In genomic region chr13:50964070-50964469, GRCm38 (mm10) we compare ENCODE assay signal across 9 mouse cellular contexts.
DNase-seq lines count a peak whose midpoint lies in the region; ATAC-seq and TF ChIP-seq lines count a peak whose summit lies in the region.
"Had no signal": no experiment of that assay in that cellular context is flagged by ENCODE, and none has a peak within 500 bp of the region (broad histone marks: within the 10 kb centered on the region; RNA-seq: fewer than 3 reads in every experiment).

No protein-coding gene starts in this region.

- no peaks in the 10 kb centered on the region for H3K27me3 ChIP-seq in cerebellum, adult 2 months (ENCODE audit: control insufficient read depth, insufficient read depth, low read length)
- H3K27me3 ChIP-seq in midbrain, embryonic 14.5 days (ENCODE audit: control insufficient read depth, insufficient read depth, low read length) = no peaks in the 10 kb centered on the region
- no peaks in the 10 kb centered on the region for H3K27me3 ChIP-seq in midbrain, embryonic 15.5 days (replicated peaks)

- DNase-seq in cerebellum, adult 2 months = no peak
- DNase-seq in cerebellum, adult 8-10 months = no peak
- DNase-seq in midbrain, embryonic 14.5 days = peak; percentile 29
- DNase-seq in retina, postnatal 7 days (ENCODE audit: low read depth, low spot score) = peak; percentile 29
- DNase-seq in adipocyte (ENCODE audit: low spot score) = no peak
- no peak for DNase-seq in gastrocnemius, postnatal 36 days

- WGBS in cerebellum, adult 2 months = 80% methylated on average over 9 of the region's 9 CpGs
- 80% methylated on average over 9 of the region's 9 CpGs for WGBS in midbrain, embryonic 14.5 days
- WGBS in midbrain, embryonic 15.5 days = 81% methylated on average over 9 of the region's 9 CpGs

- H3K4me1 ChIP-seq in cerebellum, adult 2 months (ENCODE audit: control insufficient read depth, insufficient read depth, low read length) = no peaks in the 10 kb centered on the region
- no peaks in the 10 kb centered on the region for H3K4me1 ChIP-seq in midbrain, embryonic 14.5 days (ENCODE audit: control insufficient read depth, insufficient read depth, low read length)
- no peaks in the 10 kb centered on the region for H3K4me1 ChIP-seq in midbrain, embryonic 15.5 days
- no peaks in the 10 kb centered on the region for H3K4me1 ChIP-seq in embryonic fibroblast, embryonic 13.5 days (ENCODE audit: control insufficient read depth, insufficient read depth, low read length)

- H3K4me3 ChIP-seq in cerebellum, adult 2 months (replicated peaks; ENCODE audit: insufficient read depth, low read depth, low read length) = no peak overlapping the region
- H3K4me3 ChIP-seq in midbrain, embryonic 14.5 days (replicated peaks; ENCODE audit: low read depth, low read length) = no peak overlapping the region
- H3K4me3 ChIP-seq in midbrain, embryonic 15.5 days = no peak overlapping the region
- H3K4me3 ChIP-seq in embryonic fibroblast, embryonic 13.5 days (ENCODE audit: insufficient read depth, low read length) = no peak overlapping the region

- no peaks in the 10 kb centered on the region for H3K9me3 ChIP-seq in midbrain, embryonic 14.5 days (ENCODE audit: control insufficient read depth, low read length)
- H3K9me3 ChIP-seq in midbrain, embryonic 15.5 days = no peaks in the 10 kb centered on the region
- H3K9me3 ChIP-seq: G1E had no signal

- no peaks in the 10 kb centered on the region for H3K36me3 ChIP-seq in midbrain, embryonic 14.5 days (ENCODE audit: control insufficient read depth, insufficient read depth, low read length)
- H3K36me3 ChIP-seq in midbrain, embryonic 15.5 days (replicated peaks) = no peaks in the 10 kb centered on the region
- H3K36me3 ChIP-seq: G1E had no signal

- ATAC-seq in midbrain, embryonic 14.5 days (ENCODE audit: low FRiP score, low TSS enrichment) = no peak
- ATAC-seq in midbrain, embryonic 15.5 days (replicated peaks) = no peak

- no peak overlapping the region for H3K27ac ChIP-seq in cerebellum, adult 2 months (ENCODE audit: insufficient read depth, low read length)
- H3K27ac ChIP-seq in midbrain, embryonic 14.5 days (replicated peaks; ENCODE audit: low read depth, low read length) = no peak overlapping the region
- no peak overlapping the region for H3K27ac ChIP-seq in midbrain, embryonic 15.5 days
- H3K27ac ChIP-seq in embryonic fibroblast, embryonic 13.5 days (ENCODE audit: insufficient read depth, low read length) = no peak overlapping the region

- intact Hi-C loops in gastrocnemius, postnatal 36 days (cut with DNase I) = no loop called here

- no peak overlapping the region for H3K9ac ChIP-seq in midbrain, embryonic 14.5 days (replicated peaks; ENCODE audit: low read length)
- no peak overlapping the region for H3K9ac ChIP-seq in midbrain, embryonic 15.5 days

- peak; percentile 44 for TF ChIP-seq CTCF in cerebellum, adult 2 months (IDR thresholded peaks at IDR 0.05; ENCODE audit: borderline replicate concordance, insufficient read depth, low read depth, low read length)
- TF ChIP-seq CTCF in embryonic fibroblast, embryonic 13.5 days (IDR thresholded peaks at IDR 0.05; ENCODE audit: borderline replicate concordance, insufficient read depth, low read length) = peak; percentile 69

- H3K4me2 ChIP-seq in midbrain, embryonic 14.5 days (ENCODE audit: low read length) = no peak overlapping the region
- H3K4me2 ChIP-seq in midbrain, embryonic 15.5 days = no peak overlapping the region

- TF ChIP-seq POLR2A in cerebellum, adult 2 months (IDR thresholded peaks at IDR 0.05; ENCODE audit: borderline replicate concordance, insufficient read depth, low read length) = no peak
- TF ChIP-seq POLR2A in embryonic fibroblast, embryonic 13.5 days (IDR thresholded peaks at IDR 0.05; ENCODE audit: low read depth, low read length) = no peak

Comparison
In these comparisons a context has a peak if more than half of its experiments do, and no peak if none do; other contexts are left out.
1. DNase-seq: peak in midbrain, embryonic 14.5 days (single experiment) and retina, postnatal 7 days (single experiment); none in cerebellum, adult 2 months (0 of 2), cerebellum, adult 8-10 months (single experiment), adipocyte (single experiment) and gastrocnemius, postnatal 36 days (0 of 2).